Comparison of ENCODE assay signal across 8 mouse cellular contexts in genomic region chr1:72871697-72872411, GRCm38 (mm10). TPM values are rescaled to one million over a fixed set of nuclear protein-coding genes. Genes with fewer than 3 reads are reported as not detected.
DNase-seq lines count a peak whose midpoint lies in the region; ATAC-seq lines count a peak whose summit lies in the region.

No protein-coding gene starts in this region.

- peaks cover 6% of the 10 kb centered on the region; the same call in 1 of the 2 replicates for H3K36me3 ChIP-seq in forebrain, embryonic 10.5 days (replicated peaks)
- H3K36me3 ChIP-seq in intestine, embryonic 15.5 days, result no peaks in the 10 kb centered on the region
- peaks cover 8% of the 10 kb centered on the region; the same call in 1 of the 2 replicates for H3K36me3 ChIP-seq in limb, embryonic 15.5 days

- H3K27me3 ChIP-seq in forebrain, embryonic 10.5 days (ENCODE audit: poor library complexity, severe bottlenecking), result peaks cover 49% of the 10 kb centered on the region
- H3K27me3 ChIP-seq in intestine, embryonic 15.5 days (replicated peaks), result no peaks in the 10 kb centered on the region; the same call in 1 of the 2 replicates
- H3K27me3 ChIP-seq in limb, embryonic 15.5 days, result peaks cover 5% of the 10 kb centered on the region; the same call in 1 of the 2 replicates

- peak; percentile 11; the same call in 1 of the 2 replicates for ATAC-seq in intestine, embryonic 15.5 days
- no peak for ATAC-seq in limb, embryonic 15.5 days (ENCODE audit: insufficient number of reproducible peaks, low FRiP score, low TSS enrichment, low read depth)
- ATAC-seq in granulocyte monocyte progenitor cell, adult 5-6 weeks (replicated peaks; ENCODE audit: poor library complexity, severe bottlenecking), result no peak

- peaks cover 85% of the 10 kb centered on the region for H3K4me1 ChIP-seq in forebrain, embryonic 10.5 days
- H3K4me1 ChIP-seq in intestine, embryonic 15.5 days (replicated peaks), result peaks cover 38% of the 10 kb centered on the region
- H3K4me1 ChIP-seq in limb, embryonic 15.5 days, result peaks cover 74% of the 10 kb centered on the region

- peak overlapping the region; percentile 68 for H3K4me3 ChIP-seq in forebrain, embryonic 10.5 days
- peak overlapping the region; percentile 35 for H3K4me3 ChIP-seq in intestine, embryonic 15.5 days (replicated peaks)
- H3K4me3 ChIP-seq in limb, embryonic 15.5 days, result peak overlapping the region; percentile 63

- H3K9me3 ChIP-seq in forebrain, embryonic 10.5 days, result no peaks in the 10 kb centered on the region
- H3K9me3 ChIP-seq in intestine, embryonic 15.5 days, result no peaks in the 10 kb centered on the region
- no peaks in the 10 kb centered on the region for H3K9me3 ChIP-seq in limb, embryonic 15.5 days

- H3K9ac ChIP-seq in intestine, embryonic 15.5 days, result peak overlapping the region; percentile 11
- peak overlapping the region; percentile 26; the same call in 1 of the 2 replicates for H3K9ac ChIP-seq in limb, embryonic 15.5 days

- peak overlapping the region; percentile 94 for H3K4me2 ChIP-seq in intestine, embryonic 15.5 days (replicated peaks)
- H3K4me2 ChIP-seq in limb, embryonic 15.5 days, result peak overlapping the region; percentile 81

- under 1% methylated on average over 34 of the region's 34 CpGs for WGBS in forebrain, embryonic 10.5 days
- under 1% methylated on average over 34 of the region's 34 CpGs for WGBS in intestine, embryonic 15.5 days
- under 1% methylated on average over 34 of the region's 34 CpGs for WGBS in limb, embryonic 15.5 days

- H3K27ac ChIP-seq in forebrain, embryonic 10.5 days, result peak overlapping the region; percentile 87
- H3K27ac ChIP-seq in intestine, embryonic 15.5 days, result peak overlapping the region; percentile 52
- peak overlapping the region; percentile 63 for H3K27ac ChIP-seq in limb, embryonic 15.5 days

- peak; percentile 70 for DNase-seq in embryo, embryonic 10 days (ENCODE audit: low spot score)
- DNase-seq in embryo, embryonic 9.5 days (ENCODE audit: extremely low spot score), result no peak
- DNase-seq in Muller cell, postnatal 12 days (ENCODE audit: inconsistent ontology term), result peak; percentile 68
- DNase-seq in forebrain, embryonic 10.5 days (ENCODE audit: extremely low spot score, low spot score), result peak; percentile 54
- DNase-seq in right cerebral cortex, adult 18-20 months, result peak; percentile 73

RNA-seq across cellular contexts. Expression of gene Igfbp5, which starts 2.8 kb away (rescaled TPM):
- polyA plus RNA-seq in forebrain, embryonic 10.5 days (2016; fragmentation: Nextera tagmentation; extraction: Ambion mirVana), result 45.9 and 51.3 TPM in 2 replicates
- polyA plus RNA-seq in intestine, embryonic 15.5 days (2015; fragmentation: Nextera tagmentation; extraction: Ambion mirVana), result 46.2 and 50.7 TPM in 2 replicates
- polyA plus RNA-seq in limb, embryonic 15.5 days (2015; fragmentation: Nextera tagmentation; extraction: Ambion mirVana), result 108 and 118 TPM in 2 replicates
- total RNA-seq in granulocyte monocyte progenitor cell, adult 5-6 weeks (2014; fragmentation: Nextera tagmentation), result not detected in 2 replicates
- total RNA-seq in granulocyte monocyte progenitor cell, adult 5-6 weeks (2017), result 0.09 TPM in 1 of 2 replicates, not detected in the other

RNA-seq across cellular contexts. Expression of gene Igfbp2, which starts 47.6 kb away (rescaled TPM):
- 742 and 777 TPM in 2 replicates for polyA plus RNA-seq in forebrain, embryonic 10.5 days (2016; fragmentation: Nextera tagmentation; extraction: Ambion mirVana)
- polyA plus RNA-seq in intestine, embryonic 15.5 days (2015; fragmentation: Nextera tagmentation; extraction: Ambion mirVana), result 147 and 148 TPM in 2 replicates
- polyA plus RNA-seq in limb, embryonic 15.5 days (2015; fragmentation: Nextera tagmentation; extraction: Ambion mirVana), result 379 and 399 TPM in 2 replicates
- total RNA-seq in granulocyte monocyte progenitor cell, adult 5-6 weeks (2014; fragmentation: Nextera tagmentation), result not detected in 2 replicates
- total RNA-seq in granulocyte monocyte progenitor cell, adult 5-6 weeks (2017), result not detected in 2 replicates
